Mouse (Mus musculus) v-Abl transformed pro-B cells (cell line): Measurements from ENCODE around the gene Slc43a3.

Source experiments
- in situ Hi-C, 2 experiments: fragments of 400-800 bp; cut with MboI; formaldehyde crosslinking; loops; one replicate each; pipeline ENCODE4 v1.15.1; 2025; ENCODE audit not compliant: unreplicated experiment in 2 of 2

Slc43a3 gene

DNA sequence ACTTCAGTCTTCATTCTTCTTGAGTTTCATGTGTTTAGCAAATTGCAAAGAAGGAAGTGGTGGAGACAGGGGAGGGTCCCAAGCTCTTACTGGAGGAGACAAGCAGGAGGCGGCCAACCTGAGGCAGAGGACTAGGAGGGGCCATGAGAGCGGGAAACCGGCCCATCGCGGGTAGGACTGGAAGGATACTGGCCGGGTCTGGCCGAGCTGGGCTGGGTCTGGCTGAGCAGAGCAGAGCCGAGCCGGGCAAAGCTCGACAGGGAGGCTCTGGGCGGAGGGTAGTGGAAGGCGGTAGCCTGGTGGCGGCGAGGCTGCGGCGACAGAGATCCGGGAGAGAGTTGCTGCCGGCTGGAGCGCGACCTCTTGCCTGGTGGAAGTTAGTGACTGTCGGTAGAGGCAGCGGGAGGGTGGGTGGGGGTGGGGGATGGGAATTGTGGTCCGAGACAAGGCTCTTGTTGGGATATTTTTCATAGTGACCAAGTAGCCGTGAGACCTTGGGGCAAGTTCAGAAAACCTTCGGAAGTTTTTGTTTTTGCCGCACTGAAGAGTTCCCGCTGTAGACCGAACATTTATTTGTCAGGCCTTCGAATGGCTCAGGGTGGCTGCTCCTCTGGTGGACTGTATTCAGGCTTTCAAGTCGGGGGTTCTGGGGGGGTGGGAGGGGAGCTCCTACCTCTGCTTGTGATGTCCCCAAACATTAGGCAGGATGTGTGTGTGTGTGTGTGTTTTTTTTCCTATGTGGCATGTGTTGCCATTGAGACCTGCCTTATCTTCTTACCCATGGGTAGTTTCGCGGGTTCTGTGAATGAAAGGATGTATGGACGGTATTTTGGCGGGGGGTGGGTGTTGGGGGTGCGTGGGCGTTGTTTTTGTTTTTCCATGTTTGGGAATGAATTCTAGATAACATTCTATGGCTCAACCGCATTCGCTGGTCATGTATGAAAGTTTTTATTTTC lies at the start of gene Slc43a3:
Gene Slc43a3 (plus strand): TSS at position 106 of the 956 bp plus-strand sequence.
- in situ Hi-C loops: no loop called here

- in situ Hi-C loops: no loop called here
Observed at GRCm38 (mm10) chr2:84886821-84887281, 49.5 kb upstream of the Slc43a3 start.

GRCm38 (mm10) chr2:84887411-84888271 lies 48.7 kb upstream of the Slc43a3 start:
- in situ Hi-C loops: no loop called here

- in situ Hi-C loops: no loop called here
Observed at GRCm38 (mm10) chr2:84888657-84889315, 47.6 kb upstream of the Slc43a3 start.

- in situ Hi-C loops: loop anchor here (5.0 to 10.0 kb wide), 7 partner anchors 32 to 675 kb away; partner anchors contain the start of gene Timm10 (in 1 of the 2)
Observed at GRCm38 (mm10) chr2:84889316-84890044, 46.9 kb upstream of the Slc43a3 start.

- in situ Hi-C loops: loop anchor here (5.0 to 10.0 kb wide), 7 partner anchors 33 to 675 kb away; partner anchors contain the start of gene Timm10 (in 1 of the 2)
Observed at GRCm38 (mm10) chr2:84890045-84890340, 46.4 kb upstream of the Slc43a3 start.

- in situ Hi-C loops: loop anchor here (5.0 to 10.0 kb wide), 7 partner anchors 36 to 671 kb away; partner anchors contain the start of gene Timm10 (in 1 of the 2)
Observed at GRCm38 (mm10) chr2:84893359-84893758, 43.0 kb upstream of the Slc43a3 start.

GRCm38 (mm10) chr2:84895495-84896198 lies 40.7 kb upstream of the Slc43a3 start:
- in situ Hi-C loops: loop anchor here (5.0 to 10.0 kb wide), 6 partner anchors 38 to 669 kb away; no protein-coding TSS in a partner anchor

- in situ Hi-C loops: loop anchor here (5.0 to 10.0 kb wide), 6 partner anchors 39 to 668 kb away; no protein-coding TSS in a partner anchor
Observed at GRCm38 (mm10) chr2:84896686-84897085, 39.7 kb upstream of the Slc43a3 start.

GRCm38 (mm10) chr2:84912722-84913121 lies 23.7 kb upstream of the Slc43a3 start:
- in situ Hi-C loops: loop anchor here (5.0 kb wide), 2 partner anchors 40 to 100 kb away; no protein-coding TSS in a partner anchor

DNA sequence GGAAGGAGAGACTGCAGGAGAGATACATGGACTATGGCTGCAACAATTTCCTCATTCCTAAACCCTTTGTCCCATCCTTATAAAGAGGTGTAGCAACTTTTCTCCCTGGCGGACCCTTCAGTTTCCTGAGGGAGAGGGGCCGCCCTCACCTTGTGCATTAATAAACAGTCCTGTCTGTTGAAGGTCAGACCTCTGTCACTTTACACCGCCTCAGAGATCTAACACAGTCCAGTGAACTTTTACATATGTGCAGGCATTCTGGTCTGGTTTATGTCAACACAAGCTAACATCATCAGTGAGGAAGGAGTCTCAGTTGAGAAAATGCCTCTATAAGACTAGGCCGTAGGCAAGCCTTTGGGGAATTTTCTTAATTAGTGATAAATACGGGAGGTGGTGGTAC lies 22.5 kb upstream of the Slc43a3 start:
- in situ Hi-C loops: loop anchor here (5.0 kb wide), 2 partner anchors 38 to 98 kb away; no protein-coding TSS in a partner anchor

DNA sequence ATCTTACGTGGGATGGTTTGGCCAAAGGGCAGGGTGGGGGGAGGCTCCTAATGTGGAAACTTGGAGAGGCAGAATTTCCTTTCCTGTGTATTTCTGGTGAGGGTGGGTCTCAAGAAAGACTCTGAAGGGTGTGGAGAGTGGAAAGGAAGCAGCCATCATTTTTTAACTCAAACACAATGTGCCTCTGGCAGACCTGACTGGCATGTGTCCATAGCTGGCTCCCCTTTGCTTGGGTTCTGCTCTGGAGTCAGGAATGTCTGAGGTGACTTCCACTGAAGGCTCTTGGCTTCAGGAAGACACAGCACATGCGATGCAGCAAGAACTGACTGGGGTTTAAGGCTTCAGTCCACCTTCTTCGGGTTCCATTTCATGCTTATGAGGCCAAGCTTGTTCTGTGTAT lies 21.0 kb upstream of the Slc43a3 start:
- in situ Hi-C loops: no loop called here

GRCm38 (mm10) chr2:84916548-84917320 lies 19.6 kb upstream of the Slc43a3 start:
- in situ Hi-C loops: no loop called here

- in situ Hi-C loops: no loop called here
Observed at GRCm38 (mm10) chr2:84918188-84918587, 18.2 kb upstream of the Slc43a3 start.

GRCm38 (mm10) chr2:84919601-84920108 lies 16.7 kb upstream of the Slc43a3 start:
- in situ Hi-C loops: no loop called here

DNA sequence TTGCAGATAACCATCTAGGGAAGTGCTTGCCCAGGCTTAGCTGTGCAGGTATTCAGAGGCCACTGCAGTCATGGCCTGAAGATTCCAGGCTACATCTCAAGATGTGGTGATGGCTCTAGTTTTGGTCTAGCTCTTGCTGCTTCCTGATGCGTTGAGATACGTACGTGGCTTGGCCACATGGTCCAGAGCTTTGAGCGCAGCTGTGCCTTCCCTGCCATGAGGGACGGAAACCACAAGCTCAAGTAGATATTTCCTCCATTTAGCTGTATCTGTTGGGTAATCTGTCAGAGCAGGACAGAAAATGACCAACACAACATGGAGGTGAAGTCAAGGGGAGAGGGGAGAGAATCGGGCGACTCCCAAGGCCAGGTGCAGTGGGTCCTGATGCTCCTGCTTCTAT lies 6.2 kb upstream of the Slc43a3 start:
- in situ Hi-C loops: no loop called here

- in situ Hi-C loops: no loop called here
Observed at GRCm38 (mm10) chr2:84933992-84934648, 2.3 kb upstream of the Slc43a3 start.
